ENCODE assay signal across 9 mouse cellular contexts in genomic region chr17:73950062-73950735, GRCm38 (mm10). TPM values are rescaled to one million over a fixed set of nuclear protein-coding genes. Genes with fewer than 3 reads are reported as not detected.
DNase-seq lines count a peak whose midpoint lies in the region; ATAC-seq and TF ChIP-seq lines count a peak whose summit lies in the region.
"Had no signal": no experiment of that assay in that cellular context is flagged by ENCODE, and none has a peak within 500 bp of the region (broad histone marks: within the 10 kb centered on the region; RNA-seq: fewer than 3 reads in every experiment).

Gene Xdh (minus strand): TSS chr17:73950196.

- no peak within 1 kb of the TSS for H3K4me3 ChIP-seq in kidney, postnatal 0 days (replicated peaks; ENCODE audit: low read depth, low read length)
- no peak within 1 kb of the TSS for H3K4me3 ChIP-seq in hindbrain, postnatal 0 days (ENCODE audit: low read length)
- no peak within 1 kb of the TSS for H3K4me3 ChIP-seq in forebrain, postnatal 0 days (ENCODE audit: low read depth, low read length)
- H3K4me3 ChIP-seq: neural tube, embryonic 13.5 days had no signal

- ATAC-seq in kidney, postnatal 0 days (replicated peaks; ENCODE audit: low FRiP score, low read depth), result peak; percentile 82
- ATAC-seq in neutrophil, adult 5-6 weeks (ENCODE audit: extremely low read depth, insufficient number of reproducible peaks, low FRiP score, poor library complexity, severe bottlenecking), result peak; percentile 55
- ATAC-seq in hindbrain, postnatal 0 days, result no peak
- no peak for ATAC-seq in cerebellum, adult (ENCODE audit: insufficient number of reproducible peaks, low FRiP score, low TSS enrichment)
- no peak for ATAC-seq in forebrain, postnatal 0 days

- H3K27ac ChIP-seq in kidney, postnatal 0 days, result no peak within 1 kb of the TSS
- no peak within 1 kb of the TSS for H3K27ac ChIP-seq in hindbrain, postnatal 0 days
- H3K27ac ChIP-seq in forebrain, postnatal 0 days (ENCODE audit: low read depth, low read length), result no peak within 1 kb of the TSS
- H3K27ac ChIP-seq: neural tube, embryonic 13.5 days had no signal

- no peaks in the 10 kb centered on the region for H3K9me3 ChIP-seq in kidney, postnatal 0 days (replicated peaks; ENCODE audit: low read length)
- H3K9me3 ChIP-seq in hindbrain, postnatal 0 days (ENCODE audit: low read length), result no peaks in the 10 kb centered on the region
- H3K9me3 ChIP-seq in forebrain, postnatal 0 days (ENCODE audit: low read length), result no peaks in the 10 kb centered on the region
- H3K9me3 ChIP-seq: neural tube, embryonic 13.5 days had no signal

- TF ChIP-seq CTCF in kidney, postnatal 0 days (IDR thresholded peaks at IDR 0.05; ENCODE audit: low read depth), result no peak
- TF ChIP-seq CTCF in hindbrain, postnatal 0 days (IDR thresholded peaks at IDR 0.05; ENCODE audit: low read depth), result no peak
- TF ChIP-seq CTCF in forebrain, postnatal 0 days (IDR thresholded peaks at IDR 0.05; ENCODE audit: low read depth), result no peak

- intact Hi-C loops in gastrocnemius, postnatal 36 days (cut with DNase I), result no loop called here

- DNase-seq in 3T3-L1 (ENCODE audit: low read depth, low spot score), result peak; percentile 96
- DNase-seq in Muller cell, postnatal 12 days (ENCODE audit: inconsistent ontology term), result peak; percentile 36
- peak; percentile 31 to 42 for DNase-seq in gastrocnemius, postnatal 36 days
- DNase-seq in kidney, postnatal 0 days (ENCODE audit: low spot score), result peak; percentile 70
- no peak for DNase-seq in hindbrain, postnatal 0 days (ENCODE audit: low spot score)
- DNase-seq in forebrain, postnatal 0 days, result no peak

- H3K27me3 ChIP-seq in kidney, postnatal 0 days (ENCODE audit: insufficient read depth, low read length), result no peaks in the 10 kb centered on the region
- no peaks in the 10 kb centered on the region for H3K27me3 ChIP-seq in hindbrain, postnatal 0 days (ENCODE audit: insufficient read depth, low read length)
- H3K27me3 ChIP-seq in forebrain, postnatal 0 days (ENCODE audit: insufficient read depth, low read length), result no peaks in the 10 kb centered on the region
- H3K27me3 ChIP-seq: neural tube, embryonic 13.5 days had no signal

- peak within 1 kb of the TSS; percentile 30 for H3K4me2 ChIP-seq in kidney, postnatal 0 days (ENCODE audit: low read length)
- no peak within 1 kb of the TSS for H3K4me2 ChIP-seq in hindbrain, postnatal 0 days (ENCODE audit: low read depth, low read length)
- no peak within 1 kb of the TSS for H3K4me2 ChIP-seq in forebrain, postnatal 0 days (ENCODE audit: low read depth)
- H3K4me2 ChIP-seq: neural tube, embryonic 13.5 days had no signal

- no peaks in the 10 kb centered on the region for H3K4me1 ChIP-seq in kidney, postnatal 0 days (replicated peaks; ENCODE audit: insufficient read depth, low read length)
- H3K4me1 ChIP-seq in hindbrain, postnatal 0 days (ENCODE audit: insufficient read depth, low read length), result no peaks in the 10 kb centered on the region
- H3K4me1 ChIP-seq in forebrain, postnatal 0 days (ENCODE audit: insufficient read depth), result no peaks in the 10 kb centered on the region

- 48% methylated on average over 13 of the region's 13 CpGs for WGBS in kidney, postnatal 0 days
- 83% methylated on average over 13 of the region's 13 CpGs for WGBS in hindbrain, postnatal 0 days
- WGBS in forebrain, postnatal 0 days, result 80% methylated on average over 13 of the region's 13 CpGs

- no peaks in the 10 kb centered on the region for H3K36me3 ChIP-seq in kidney, postnatal 0 days (ENCODE audit: insufficient read depth, low read length)
- no peaks in the 10 kb centered on the region for H3K36me3 ChIP-seq in hindbrain, postnatal 0 days (ENCODE audit: insufficient read depth, low read length)
- no peaks in the 10 kb centered on the region for H3K36me3 ChIP-seq in forebrain, postnatal 0 days (ENCODE audit: insufficient read depth)
- H3K36me3 ChIP-seq: neural tube, embryonic 13.5 days had no signal

- no peak within 1 kb of the TSS for H3K9ac ChIP-seq in kidney, postnatal 0 days (ENCODE audit: low read depth, low read length)
- no peak within 1 kb of the TSS for H3K9ac ChIP-seq in hindbrain, postnatal 0 days (replicated peaks; ENCODE audit: low read length)
- no peak within 1 kb of the TSS for H3K9ac ChIP-seq in forebrain, postnatal 0 days
- H3K9ac ChIP-seq: neural tube, embryonic 13.5 days had no signal

RNA-seq across cellular contexts. Expression of gene Xdh, which starts in this region (rescaled TPM):
- 10 to 100 TPM; 46.5 to 54.0 TPM for total RNA-seq in gastrocnemius, postnatal 36 days (2021)
- polyA plus RNA-seq in kidney, postnatal 0 days (2015; fragmentation: Nextera tagmentation; extraction: Ambion mirVana), result 1.6 and 1.9 TPM in 2 replicates
- total RNA-seq in neutrophil, adult 5-6 weeks (2017), result 248 and 254 TPM in 2 replicates
- total RNA-seq in hindbrain, postnatal 0 days (2014; rRNA removed), result 0.18 and 0.37 TPM in 2 replicates
- 0.93 and 1.3 TPM in 2 replicates for polyA plus RNA-seq in hindbrain, postnatal 0 days (2015; fragmentation: Nextera tagmentation; extraction: Ambion mirVana)
- 0.24 and 0.62 TPM in 2 replicates for total RNA-seq in forebrain, postnatal 0 days (2014; rRNA removed)
- 0.13 and 0.26 TPM in 2 replicates for polyA plus RNA-seq in forebrain, postnatal 0 days (2015; fragmentation: Nextera tagmentation; extraction: Ambion mirVana)

Comparison
In these comparisons a context has a peak if more than half of its experiments do, and no peak if none do; other contexts are left out.
1. RNA of gene Xdh (total RNA-seq): 248 to 254 TPM in neutrophil, adult 5-6 weeks and 46.5 to 54.0 TPM in gastrocnemius, postnatal 36 days; 0.18 to 0.37 TPM in hindbrain, postnatal 0 days and 0.24 to 0.62 TPM in forebrain, postnatal 0 days; every median in the first group is over 10 times any median in the second.
2. DNase-seq: peak in 3T3-L1 (single experiment), Muller cell, postnatal 12 days (single experiment), gastrocnemius, postnatal 36 days (2 of 2) and kidney, postnatal 0 days (single experiment); none in hindbrain, postnatal 0 days (single experiment) and forebrain, postnatal 0 days (single experiment).
3. ATAC-seq: peak in kidney, postnatal 0 days (single experiment) and neutrophil, adult 5-6 weeks (single experiment); none in hindbrain, postnatal 0 days (single experiment), cerebellum, adult (single experiment) and forebrain, postnatal 0 days (single experiment).